Mouse (Mus musculus): ENCODE measurements at regions not wholly inside any gene's neighbourhood (a gene's known extent, or its start where the extent isn't known, plus 50 kb on each side); places are given as distances from the start of the nearest gene placed in this dataset.

DNA sequence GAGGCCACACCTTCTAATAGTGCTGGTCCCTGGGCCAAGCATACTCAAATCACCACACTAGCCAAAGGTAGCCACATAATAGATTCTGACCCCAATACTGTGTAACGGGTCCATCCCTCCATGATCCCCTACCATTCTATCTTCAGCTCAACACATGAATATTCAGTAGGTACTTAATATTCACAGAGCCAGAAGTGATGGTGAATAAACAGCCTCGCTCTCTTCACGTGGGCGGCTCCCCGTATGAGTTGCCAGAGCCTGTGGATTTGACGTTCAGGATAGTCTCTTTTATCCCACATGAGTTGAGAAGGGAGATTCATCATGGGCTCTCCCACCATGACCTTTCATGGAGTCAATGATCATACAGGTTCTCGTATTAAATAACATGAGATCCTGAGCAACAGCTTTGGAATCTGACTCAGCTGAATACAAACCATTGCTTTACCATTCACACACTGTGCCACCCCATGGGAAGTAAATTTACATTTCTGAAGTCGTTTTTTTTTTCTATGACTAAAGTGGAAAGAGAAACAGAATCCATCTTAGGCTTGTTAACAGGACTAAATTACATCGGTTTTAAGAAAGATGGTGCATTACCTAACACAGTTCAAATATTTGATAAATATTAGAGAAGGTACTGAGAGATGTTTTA, 297.4 kb downstream of the Mat2b start:
- no peaks in the 10 kb centered on the region for H3K27me3 ChIP-seq (ENCODE audit: control insufficient read depth, insufficient read depth, low read length)
- DNase-seq (ENCODE audit: low spot score) (peak; percentile 36), ATAC-seq (ENCODE audit: insufficient read depth, low FRiP score, low TSS enrichment) (peak; percentile 81)
- H3K4me2 ChIP-seq (ENCODE audit: low read depth): no peak overlapping the region
- H3K4me3 ChIP-seq (ENCODE audit: low read depth, low read length): no peak overlapping the region
- 61% methylated on average over 9 of the region's 9 CpGs for WGBS
- 0 out of 2 replicates have a peak, but pooled peaks cover 2% of the 10 kb centered on the region for H3K4me1 ChIP-seq (ENCODE audit: control insufficient read depth, insufficient read depth, low read length)
- H3K9me3 ChIP-seq (ENCODE audit: control insufficient read depth, low read length): no peaks in the 10 kb centered on the region
- no peak overlapping the region for H3K27ac ChIP-seq (ENCODE audit: low read depth, low read length)
- no peak overlapping the region for H3K9ac ChIP-seq (ENCODE audit: low read length)
- no peaks in the 10 kb centered on the region for H3K36me3 ChIP-seq (ENCODE audit: control insufficient read depth, insufficient read depth, low read length)

DNA sequence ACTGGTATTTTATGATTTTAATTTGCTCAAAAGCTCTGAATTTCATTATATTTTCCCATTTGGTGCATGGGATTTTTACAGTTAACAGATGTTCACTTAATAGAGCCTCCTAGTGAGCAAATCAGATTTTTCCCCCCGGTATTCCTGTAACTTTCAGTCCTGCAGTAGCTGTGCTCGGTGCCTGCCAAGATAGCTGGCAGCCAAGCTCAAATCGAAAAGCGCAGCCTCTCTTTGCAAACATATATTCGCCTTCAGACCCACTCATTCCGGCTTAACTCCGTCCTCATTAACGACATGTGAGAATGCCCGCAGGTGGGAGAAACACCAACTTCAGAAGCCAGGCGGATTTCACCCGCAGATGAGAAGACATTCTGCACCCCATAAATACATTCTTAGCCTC, 299.7 kb downstream of the Mat2b start:
- H3K9me3 ChIP-seq (ENCODE audit: control insufficient read depth, low read length): no peaks in the 10 kb centered on the region

DNA sequence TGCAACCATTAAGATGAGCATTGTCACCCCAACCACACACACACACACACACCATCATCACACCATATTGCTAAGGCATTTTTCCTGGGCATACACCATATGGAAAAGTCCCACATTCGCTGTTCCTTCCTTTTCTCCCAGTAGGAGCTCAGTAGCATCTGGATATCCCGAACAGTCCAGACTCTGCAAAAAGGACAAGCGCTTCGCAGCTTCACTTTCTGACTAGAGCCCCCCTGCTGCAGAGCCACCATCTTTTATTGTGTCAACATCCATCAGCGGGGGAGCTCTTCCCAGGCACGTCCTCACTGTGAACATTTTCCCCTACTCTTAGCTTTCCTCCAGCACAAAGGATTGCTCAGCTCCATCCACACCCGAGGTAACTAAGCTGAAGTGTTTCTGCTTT, 300.1 kb downstream of the Mat2b start:
- WGBS: 27% methylated on average over 7 of the region's 7 CpGs
- peak; percentile 40; the same call in 1 of the 2 replicates for ATAC-seq (ENCODE audit: insufficient read depth, low FRiP score, low TSS enrichment)

More for the DNA sequence above, 299.7 kb downstream of the Mat2b start:
- Histone ChIP-seq H3K4me1 (ENCODE audit: control insufficient read depth, insufficient read depth, low read length) (0 out of 2 replicates have a peak, but pooled peaks cover 2% of the 10 kb centered on the region), H3K4me2 (ENCODE audit: low read depth) (no peak overlapping the region), H3K27me3 (ENCODE audit: control insufficient read depth, insufficient read depth, low read length) (no peaks in the 10 kb centered on the region), H3K4me3 (ENCODE audit: low read depth, low read length) (no peak overlapping the region), H3K27ac (ENCODE audit: low read depth, low read length) (no peak overlapping the region; the same call in 1 of the 2 replicates), H3K36me3 (ENCODE audit: control insufficient read depth, insufficient read depth, low read length) (no peaks in the 10 kb centered on the region), H3K9ac (ENCODE audit: low read length) (no peak overlapping the region)
- no peak for DNase-seq (ENCODE audit: low spot score)
- 65% methylated on average over 11 of the region's 11 CpGs for WGBS
- no peak for ATAC-seq (ENCODE audit: insufficient read depth, low FRiP score, low TSS enrichment)

DNA sequence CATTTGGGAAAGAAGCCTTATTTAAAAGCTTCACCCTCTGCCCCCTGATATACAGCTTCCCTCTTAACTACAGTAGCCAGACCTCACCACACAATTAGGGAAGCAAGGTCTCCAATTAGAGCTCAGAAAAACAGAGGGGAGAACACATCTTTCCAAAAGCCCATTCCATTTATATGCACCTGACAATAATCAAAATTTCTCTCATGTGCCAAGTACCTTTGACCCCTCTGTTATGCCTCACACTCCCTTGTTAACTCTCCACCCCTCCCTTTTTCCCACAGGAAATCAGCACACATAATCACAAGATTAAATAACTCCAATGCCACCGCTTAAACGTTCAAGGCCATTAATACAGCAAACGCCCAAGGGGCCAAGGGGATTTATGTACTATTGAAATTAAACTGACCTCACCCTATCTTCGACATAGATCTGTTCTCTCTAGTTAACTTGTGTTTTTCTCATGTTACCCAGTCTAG, 300.7 kb downstream of the Mat2b start:
- Histone ChIP-seq H3K9ac (ENCODE audit: low read length) (no peak overlapping the region), H3K27ac (ENCODE audit: low read depth, low read length) (no peak overlapping the region), H3K4me1 (ENCODE audit: control insufficient read depth, insufficient read depth, low read length) (0 out of 2 replicates have a peak, but pooled peaks cover 2% of the 10 kb centered on the region), H3K4me3 (ENCODE audit: low read depth, low read length) (no peak overlapping the region), H3K36me3 (ENCODE audit: control insufficient read depth, insufficient read depth, low read length) (no peaks in the 10 kb centered on the region), H3K27me3 (ENCODE audit: control insufficient read depth, insufficient read depth, low read length) (no peaks in the 10 kb centered on the region), H3K9me3 (ENCODE audit: control insufficient read depth, low read length) (no peaks in the 10 kb centered on the region), H3K4me2 (ENCODE audit: low read depth) (no peak overlapping the region)
- ATAC-seq (ENCODE audit: insufficient read depth, low FRiP score, low TSS enrichment) (peak; percentile 35; the same call in 1 of the 2 replicates), DNase-seq (ENCODE audit: low spot score) (no peak)
- 59% methylated on average over 4 of the region's 4 CpGs for WGBS

More for the DNA sequence above, 300.1 kb downstream of the Mat2b start:
- no peaks in the 10 kb centered on the region for H3K36me3 ChIP-seq (ENCODE audit: control insufficient read depth, insufficient read depth, low read length)
- H3K4me3 ChIP-seq (ENCODE audit: low read depth, low read length): no peak overlapping the region
- peak; percentile 51 for DNase-seq (ENCODE audit: low spot score)
- H3K4me1 ChIP-seq (ENCODE audit: control insufficient read depth, insufficient read depth, low read length): 0 out of 2 replicates have a peak, but pooled peaks cover 2% of the 10 kb centered on the region
- H3K9ac ChIP-seq (ENCODE audit: low read length): no peak overlapping the region
- H3K9me3 ChIP-seq (ENCODE audit: control insufficient read depth, low read length): no peaks in the 10 kb centered on the region
- no peaks in the 10 kb centered on the region for H3K27me3 ChIP-seq (ENCODE audit: control insufficient read depth, insufficient read depth, low read length)
- peak overlapping the region; percentile 60 for H3K27ac ChIP-seq (ENCODE audit: low read depth, low read length)
- H3K4me2 ChIP-seq (ENCODE audit: low read depth): no peak overlapping the region

DNA sequence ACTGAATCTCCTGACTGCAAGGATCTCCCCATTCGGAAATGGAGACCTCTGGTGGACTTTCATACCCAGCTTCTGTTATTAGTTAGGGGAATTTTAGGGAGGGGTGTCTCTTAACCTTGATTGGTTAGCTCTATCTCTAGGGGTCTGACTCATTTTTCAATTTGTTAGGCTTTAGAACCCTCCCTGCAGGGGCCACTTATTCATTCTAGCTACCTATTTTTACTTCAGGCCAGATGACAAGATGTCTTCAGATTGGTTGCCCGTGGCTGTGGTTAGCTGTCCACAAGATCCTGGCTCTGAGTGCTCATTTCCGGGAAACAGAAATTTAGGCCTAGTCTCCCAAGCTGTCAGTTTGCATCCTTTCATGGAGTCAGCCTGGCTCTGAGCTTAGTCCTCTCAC, 314.3 kb downstream of the Mat2b start:
- Histone ChIP-seq H3K36me3 (ENCODE audit: control insufficient read depth, insufficient read depth, low read length) (no peaks in the 10 kb centered on the region), H3K27ac (ENCODE audit: low read depth, low read length) (no peak overlapping the region), H3K9me3 (ENCODE audit: control insufficient read depth, low read length) (no peaks in the 10 kb centered on the region), H3K4me2 (ENCODE audit: low read depth) (no peak overlapping the region), H3K9ac (ENCODE audit: low read length) (no peak overlapping the region), H3K4me3 (ENCODE audit: low read depth, low read length) (no peak overlapping the region), H3K27me3 (ENCODE audit: control insufficient read depth, insufficient read depth, low read length) (no peaks in the 10 kb centered on the region), H3K4me1 (ENCODE audit: control insufficient read depth, insufficient read depth, low read length) (no peaks in the 10 kb centered on the region)
- ATAC-seq (ENCODE audit: insufficient read depth, low FRiP score, low TSS enrichment): no peak
- no peak for DNase-seq (ENCODE audit: low spot score)
- WGBS: 92% methylated on average over 3 of the region's 3 CpGs

DNA sequence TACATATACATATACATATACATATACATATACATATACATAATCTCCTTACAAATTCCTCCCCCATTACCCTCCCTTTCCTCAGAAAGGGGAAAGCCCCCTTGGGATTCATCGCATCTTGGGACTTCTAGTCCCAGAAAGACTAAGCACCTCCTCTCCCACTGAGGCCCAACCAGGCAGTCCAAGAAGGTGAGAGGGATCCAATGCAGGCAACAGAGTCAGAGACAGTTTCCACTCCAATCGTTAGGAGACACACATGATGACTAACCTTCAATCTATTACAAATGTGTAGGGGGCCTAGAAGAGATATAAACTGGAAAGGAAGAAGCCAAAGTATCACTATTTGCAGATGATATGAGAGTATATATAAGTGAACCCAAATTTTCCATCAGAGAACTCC, 323.3 kb downstream of the Mat2b start:
- no peak for ATAC-seq (ENCODE audit: insufficient read depth, low FRiP score, low TSS enrichment)
- no peak overlapping the region for H3K4me3 ChIP-seq (ENCODE audit: low read depth, low read length)
- H3K9ac ChIP-seq (ENCODE audit: low read length): no peak overlapping the region
- no peak overlapping the region for H3K27ac ChIP-seq (ENCODE audit: low read depth, low read length)
- H3K27me3 ChIP-seq (ENCODE audit: control insufficient read depth, insufficient read depth, low read length): no peaks in the 10 kb centered on the region
- no peak overlapping the region for H3K4me2 ChIP-seq (ENCODE audit: low read depth)
- H3K9me3 ChIP-seq (ENCODE audit: control insufficient read depth, low read length): no peaks in the 10 kb centered on the region
- WGBS: 90% methylated on average over 2 of the region's 2 CpGs
- DNase-seq (ENCODE audit: low spot score): no peak
- H3K4me1 ChIP-seq (ENCODE audit: control insufficient read depth, insufficient read depth, low read length): no peaks in the 10 kb centered on the region
- no peaks in the 10 kb centered on the region for H3K36me3 ChIP-seq (ENCODE audit: control insufficient read depth, insufficient read depth, low read length)

DNA sequence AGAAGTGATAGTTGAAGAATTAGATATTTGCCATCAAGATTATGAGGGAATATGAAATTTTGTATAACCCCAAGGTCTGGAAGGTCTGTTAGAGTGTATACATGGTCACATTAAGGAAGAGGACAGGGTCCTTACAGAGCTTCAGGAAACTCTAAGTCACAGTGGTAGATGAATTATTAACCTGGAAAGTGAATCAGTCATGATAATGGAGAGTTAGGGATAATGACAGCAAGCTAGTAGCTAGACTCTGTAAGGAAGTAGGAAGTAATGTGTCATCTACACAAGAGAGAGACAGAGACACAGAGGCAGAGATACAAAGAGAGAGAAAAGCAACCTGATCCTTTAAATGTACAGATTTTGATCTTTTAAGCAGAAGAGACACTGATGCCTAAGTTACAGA, 328.4 kb downstream of the Mat2b start:
- Histone ChIP-seq H3K4me3 (ENCODE audit: low read depth, low read length) (no peak overlapping the region), H3K9me3 (ENCODE audit: control insufficient read depth, low read length) (no peaks in the 10 kb centered on the region)

DNA sequence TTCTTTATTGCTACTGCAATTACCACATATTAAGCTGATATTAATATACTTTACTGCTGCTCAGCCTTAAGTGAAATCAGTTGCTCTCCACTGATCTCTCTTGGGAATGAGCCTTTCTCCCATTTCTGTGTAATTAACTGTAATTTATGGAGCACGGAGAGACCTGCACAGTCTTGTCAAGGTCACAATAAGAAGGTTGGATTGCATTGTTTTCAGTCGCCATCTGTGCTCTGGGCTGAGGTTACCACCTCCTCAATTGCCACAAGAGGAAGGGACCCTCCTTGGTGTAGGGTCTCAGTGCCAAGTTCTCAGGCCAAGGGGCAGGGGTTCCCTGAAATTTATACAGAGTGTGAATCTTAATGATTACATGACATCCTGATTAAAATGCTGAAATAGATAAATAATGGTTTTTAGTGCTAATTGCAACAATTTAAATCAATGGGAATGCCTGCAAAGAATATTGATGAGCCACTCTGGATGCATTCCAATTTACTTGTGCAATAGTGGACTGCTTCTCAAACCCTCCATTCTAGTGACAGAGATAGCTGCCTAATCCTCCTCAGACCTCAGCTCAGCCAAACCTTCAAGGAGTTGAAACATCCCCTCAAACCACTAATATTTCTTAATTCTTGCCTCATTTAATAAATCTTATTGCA, 332.3 kb downstream of the Mat2b start:
- Histone ChIP-seq H3K27ac (ENCODE audit: low read depth, low read length) (no peak overlapping the region), H3K9me3 (ENCODE audit: control insufficient read depth, low read length) (no peaks in the 10 kb centered on the region), H3K4me2 (ENCODE audit: low read depth) (no peak overlapping the region), H3K27me3 (ENCODE audit: control insufficient read depth, insufficient read depth, low read length) (no peaks in the 10 kb centered on the region), H3K4me1 (ENCODE audit: control insufficient read depth, insufficient read depth, low read length) (no peaks in the 10 kb centered on the region), H3K9ac (ENCODE audit: low read length) (no peak overlapping the region), H3K4me3 (ENCODE audit: low read depth, low read length) (no peak overlapping the region), H3K36me3 (ENCODE audit: control insufficient read depth, insufficient read depth, low read length) (no peaks in the 10 kb centered on the region)
- WGBS: 33% methylated on average over 2 of the region's 2 CpGs
- peak; percentile 41; the same call in 1 of the 2 replicates for ATAC-seq (ENCODE audit: insufficient read depth, low FRiP score, low TSS enrichment)
- DNase-seq (ENCODE audit: low spot score): peak; percentile 11

More for the DNA sequence above, 328.4 kb downstream of the Mat2b start:
- no peak for DNase-seq (ENCODE audit: low spot score)
- Histone ChIP-seq H3K9ac (ENCODE audit: low read length) (no peak overlapping the region), H3K36me3 (ENCODE audit: control insufficient read depth, insufficient read depth, low read length) (no peaks in the 10 kb centered on the region), H3K4me2 (ENCODE audit: low read depth) (no peak overlapping the region), H3K27me3 (ENCODE audit: control insufficient read depth, insufficient read depth, low read length) (no peaks in the 10 kb centered on the region), H3K4me1 (ENCODE audit: control insufficient read depth, insufficient read depth, low read length) (no peaks in the 10 kb centered on the region), H3K27ac (ENCODE audit: low read depth, low read length) (no peak overlapping the region)
- ATAC-seq (ENCODE audit: insufficient read depth, low FRiP score, low TSS enrichment): no peak
